In the genomic region with DNA sequence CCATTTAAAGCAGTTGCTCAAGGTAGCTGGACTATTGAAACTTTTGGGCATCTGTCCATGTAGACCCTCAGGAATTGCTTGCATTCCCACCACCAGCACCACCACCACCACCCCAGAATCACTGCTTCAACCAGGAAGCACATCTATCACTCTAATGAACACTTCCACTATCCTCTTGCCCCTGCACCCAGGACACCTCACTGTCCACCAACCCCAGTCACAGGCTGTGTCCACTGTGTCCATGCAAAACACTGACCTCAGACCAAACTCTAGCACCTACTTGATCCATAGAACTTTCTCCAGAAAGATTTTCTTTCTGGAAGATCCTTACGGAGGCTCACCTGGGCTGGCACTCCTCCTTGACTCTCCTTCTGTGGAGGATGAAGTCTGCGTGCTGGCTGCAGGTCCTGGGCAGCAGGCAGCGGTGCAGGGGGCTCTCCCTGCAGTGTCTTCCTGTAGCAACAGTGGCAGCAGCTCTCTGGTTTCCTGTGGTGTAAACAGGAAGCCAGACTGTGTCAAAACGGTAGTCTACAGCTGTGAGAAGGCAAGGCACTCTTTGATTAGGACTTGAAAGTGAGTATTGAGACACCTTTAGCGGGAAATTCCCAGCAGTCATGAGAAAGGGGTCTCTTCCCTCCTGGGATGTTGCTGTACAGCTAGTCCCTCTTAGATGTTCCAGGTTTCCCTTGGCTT, we compare ENCODE assay signal across 9 mouse cellular contexts. TPM values are rescaled to one million over a fixed set of nuclear protein-coding genes. Genes with fewer than 3 reads are reported as not detected.
A peak's percentile ranks its signal among the peaks of the same experiment; 100 is the strongest.
DNase-seq lines count a peak whose midpoint lies in the region; ATAC-seq lines count a peak whose summit lies in the region.
"Had no signal": no experiment of that assay in that cellular context is flagged by ENCODE, and none has a peak within 500 bp of the region (broad histone marks: within the 10 kb centered on the region; RNA-seq: fewer than 3 reads in every experiment).

No protein-coding gene starts in this region.

- H3K27ac ChIP-seq in liver, embryonic 16.5 days (ENCODE audit: low read length) = peak overlapping the region; percentile 60
- H3K27ac ChIP-seq in forebrain, embryonic 10.5 days = no peak overlapping the region
- H3K27ac ChIP-seq: embryonic facial prominence, embryonic 15.5 days had no signal

- no peaks in the 10 kb centered on the region; the same call in 1 of the 2 replicates for H3K4me1 ChIP-seq in liver, embryonic 16.5 days (ENCODE audit: control insufficient read depth, low read depth, low read length)
- no peaks in the 10 kb centered on the region for H3K4me1 ChIP-seq in forebrain, embryonic 10.5 days
- H3K4me1 ChIP-seq: embryonic facial prominence, embryonic 15.5 days had no signal

- WGBS in liver, embryonic 16.5 days (ENCODE audit: insufficient replicate concordance) = 20% methylated on average over 5 of the region's 5 CpGs
- WGBS in forebrain, embryonic 10.5 days = 75% methylated on average over 5 of the region's 5 CpGs

- peak; percentile 48 for DNase-seq in gastrocnemius, postnatal 25 days
- no peak for DNase-seq in gastrocnemius, postnatal 10 days
- peak; percentile 29 for DNase-seq in heart, postnatal 25 days (ENCODE audit: low spot score)
- DNase-seq in spleen, postnatal 4 days (ENCODE audit: low spot score in 2 of 2) = peak; percentile 64 to 83
- DNase-seq in forebrain, embryonic 10.5 days (ENCODE audit: extremely low spot score, low spot score) = no peak
- DNase-seq in cerebellum, adult 11-12 months = no peak

- H3K36me3 ChIP-seq in liver, embryonic 16.5 days (ENCODE audit: control insufficient read depth, insufficient read depth) = no peaks in the 10 kb centered on the region
- H3K36me3 ChIP-seq in forebrain, embryonic 10.5 days (replicated peaks) = no peaks in the 10 kb centered on the region

- H3K4me2 ChIP-seq in liver, embryonic 16.5 days (ENCODE audit: low read depth, low read length) = peak overlapping the region; percentile 18; the same call in 1 of the 2 replicates
- H3K4me2 ChIP-seq: embryonic facial prominence, embryonic 15.5 days had no signal

- no peaks in the 10 kb centered on the region for H3K9me3 ChIP-seq in liver, embryonic 16.5 days (replicated peaks; ENCODE audit: control insufficient read depth, low read length)
- no peaks in the 10 kb centered on the region for H3K9me3 ChIP-seq in forebrain, embryonic 10.5 days
- H3K9me3 ChIP-seq: embryonic facial prominence, embryonic 15.5 days had no signal

- intact Hi-C loops in heart, postnatal 25 days (cut with DNase I) = no loop called here

- peak; percentile 50 for ATAC-seq in liver, embryonic 16.5 days (ENCODE audit: low read depth)
- ATAC-seq in erythroblast, adult 5-6 weeks (replicated peaks; ENCODE audit: low FRiP score, poor library complexity, severe bottlenecking) = no peak

- 0 out of 2 replicates have a peak overlapping the region, but pooled peaks have one; percentile 15 for H3K9ac ChIP-seq in liver, embryonic 16.5 days (ENCODE audit: low read depth, low read length)
- H3K9ac ChIP-seq: embryonic facial prominence, embryonic 15.5 days had no signal

- H3K27me3 ChIP-seq in liver, embryonic 16.5 days (ENCODE audit: control insufficient read depth, insufficient read depth, low read depth, low read length) = no peaks in the 10 kb centered on the region
- H3K27me3 ChIP-seq in forebrain, embryonic 10.5 days (ENCODE audit: poor library complexity, severe bottlenecking) = no peaks in the 10 kb centered on the region
- H3K27me3 ChIP-seq: embryonic facial prominence, embryonic 15.5 days had no signal

- peak overlapping the region; percentile 36 for H3K4me3 ChIP-seq in liver, embryonic 16.5 days (ENCODE audit: low read depth, low read length)
- no peak overlapping the region for H3K4me3 ChIP-seq in forebrain, embryonic 10.5 days
- H3K4me3 ChIP-seq: embryonic facial prominence, embryonic 15.5 days had no signal

RNA-seq across cellular contexts. Expression of gene Stard5, which starts 23.3 kb away (rescaled TPM):
- total RNA-seq in gastrocnemius, postnatal 25 days (2021) = 1 to 10 TPM; 4.7 to 5.3 TPM
- 1 to 10 TPM; 8.6 to 9.1 TPM for total RNA-seq in gastrocnemius, postnatal 10 days (2021)
- 10 to 100 TPM; 11.0 to 11.9 TPM for total RNA-seq in heart, postnatal 25 days (2021)
- polyA plus RNA-seq in liver, embryonic 16.5 days (2015; fragmentation: Nextera tagmentation; extraction: Ambion mirVana) = 19.2 and 25.3 TPM in 2 replicates
- total RNA-seq in erythroblast, adult 5-6 weeks (2015; ENCODE audit: low replicate concordance) = 1.3 and 2.9 TPM in 2 replicates
- 3.5 and 4.6 TPM in 2 replicates for total RNA-seq in erythroblast, adult 5-6 weeks (2017; ENCODE audit: low replicate concordance)
- polyA plus RNA-seq in forebrain, embryonic 10.5 days (2016; fragmentation: Nextera tagmentation; extraction: Ambion mirVana) = 12.6 and 14.2 TPM in 2 replicates

Comparison
In these comparisons a context has a peak if more than half of its experiments do, and no peak if none do; other contexts are left out.
1. DNase-seq: peak in gastrocnemius, postnatal 25 days (single experiment), heart, postnatal 25 days (single experiment) and spleen, postnatal 4 days (2 of 2); none in gastrocnemius, postnatal 10 days (single experiment), forebrain, embryonic 10.5 days (single experiment) and cerebellum, adult 11-12 months (single experiment).